In genomic region chr11:8468161-8469091, GRCm38 (mm10) we compare ENCODE assay signal across 8 mouse cellular contexts.
A peak's percentile ranks its signal among the peaks of the same experiment; 100 is the strongest.
DNase-seq lines count a peak whose midpoint lies in the region; ATAC-seq and TF ChIP-seq lines count a peak whose summit lies in the region.

No protein-coding gene starts in this region.

- peaks cover 83% of the 10 kb centered on the region for H3K4me1 ChIP-seq in E14TG2a.4 (replicated peaks; ENCODE audit: low read depth, low read length)
- H3K4me1 ChIP-seq in liver, postnatal 0 days (ENCODE audit: insufficient read depth), result peaks cover 14% of the 10 kb centered on the region; the same call in 1 of the 2 replicates
- H3K4me1 ChIP-seq in neural tube, embryonic 14.5 days (ENCODE audit: control insufficient read depth, insufficient read depth, low read length), result peaks cover 13% of the 10 kb centered on the region; the same call in 1 of the 2 replicates

- H3K36me3 ChIP-seq in E14TG2a.4 (ENCODE audit: insufficient read depth, low read length), result peaks cover 75% of the 10 kb centered on the region
- H3K36me3 ChIP-seq in liver, postnatal 0 days (replicated peaks; ENCODE audit: insufficient read depth, low read length), result no peaks in the 10 kb centered on the region
- no peaks in the 10 kb centered on the region for H3K36me3 ChIP-seq in neural tube, embryonic 14.5 days (ENCODE audit: control insufficient read depth, insufficient read depth, low read length)

- H3K4me3 ChIP-seq in E14TG2a.4 (replicated peaks; ENCODE audit: low read length), result peak overlapping the region; percentile 73
- peak overlapping the region; percentile 60 for H3K4me3 ChIP-seq in layer of hippocampus, adult 2 months
- peak overlapping the region; percentile 33 for H3K4me3 ChIP-seq in liver, postnatal 0 days (ENCODE audit: low read depth, low read length)
- H3K4me3 ChIP-seq in neural tube, embryonic 14.5 days (ENCODE audit: low read depth, low read length), result peak overlapping the region; percentile 36

- H3K9ac ChIP-seq in liver, postnatal 0 days (replicated peaks), result peak overlapping the region; percentile 53; the same call in 1 of the 2 replicates
- peak overlapping the region; percentile 50 for H3K9ac ChIP-seq in neural tube, embryonic 14.5 days (replicated peaks; ENCODE audit: low read depth, low read length)

- H3K27ac ChIP-seq in layer of hippocampus, adult 2 months, result peak overlapping the region; percentile 94
- H3K27ac ChIP-seq in liver, postnatal 0 days (ENCODE audit: low read depth), result peak overlapping the region; percentile 55
- H3K27ac ChIP-seq in neural tube, embryonic 14.5 days (ENCODE audit: low read depth, low read length), result peak overlapping the region; percentile 70

- whole genome bisulfite sequencing in liver, postnatal 0 days (ENCODE audit: insufficient replicate concordance), result 5% methylated on average over 33 of the region's 33 CpGs
- 1% methylated on average over 33 of the region's 33 CpGs for WGBS in neural tube, embryonic 14.5 days

- H3K4me2 ChIP-seq in liver, postnatal 0 days (ENCODE audit: low read depth, low read length), result peak overlapping the region; percentile 64
- peak overlapping the region; percentile 75 for H3K4me2 ChIP-seq in neural tube, embryonic 14.5 days (ENCODE audit: low read depth, low read length)

- ATAC-seq in liver, postnatal 0 days, result peak; percentile 61; the same call in 1 of the 2 replicates
- peak; percentile 86 for ATAC-seq in neural tube, embryonic 14.5 days (ENCODE audit: low read depth)

- no peaks in the 10 kb centered on the region for H3K9me3 ChIP-seq in E14TG2a.4 (ENCODE audit: low read length)
- no peaks in the 10 kb centered on the region for H3K9me3 ChIP-seq in liver, postnatal 0 days (ENCODE audit: low read length)
- H3K9me3 ChIP-seq in neural tube, embryonic 14.5 days (ENCODE audit: control insufficient read depth, low read length), result no peaks in the 10 kb centered on the region

- TF ChIP-seq EP300 in liver, postnatal 0 days (IDR thresholded peaks at IDR 0.05; ENCODE audit: low read depth), result no peak

- no peaks in the 10 kb centered on the region for H3K27me3 ChIP-seq in E14TG2a.4 (ENCODE audit: insufficient read depth, low read length)
- H3K27me3 ChIP-seq in liver, postnatal 0 days (ENCODE audit: insufficient read depth, low read length), result no peaks in the 10 kb centered on the region
- no peaks in the 10 kb centered on the region for H3K27me3 ChIP-seq in neural tube, embryonic 14.5 days (ENCODE audit: control insufficient read depth, insufficient read depth, low read length)

- peak; percentile 51 for DNase-seq in cerebellum, adult 9-10 months
- DNase-seq in frontal cortex, adult 2 months (ENCODE audit: extremely low spot score in 1 of 2, low spot score in 1 of 2), result peak; percentile 65 to 76
- peak; percentile 66 to 77 for DNase-seq in heart, postnatal 36 days
- peak; percentile 70 to 86 for DNase-seq in layer of hippocampus, adult 2 months (ENCODE audit: low spot score in 2 of 2)
- DNase-seq in liver, postnatal 0 days, result peak; percentile 38
- peak; percentile 47 to 60 for DNase-seq in urinary bladder, adult 18-20 months (ENCODE audit: low spot score in 2 of 2)

- no peak for TF ChIP-seq CTCF in E14TG2a.4 (conservative IDR thresholded peaks at IDR 0.05; ENCODE audit: low read length)
- peak; percentile 36 for TF ChIP-seq CTCF in layer of hippocampus, adult 2 months (conservative IDR thresholded peaks at IDR 0.05)
- no peak for TF ChIP-seq CTCF in liver, postnatal 0 days (IDR thresholded peaks at IDR 0.05; ENCODE audit: low read depth)

- intact Hi-C loops in heart, postnatal 36 days (cut with DNase I), result loop anchor here (5.0 kb wide), 1 partner anchor 54 kb away; no protein-coding TSS in a partner anchor

Comparison
In these comparisons a context has a peak if more than half of its experiments do, and no peak if none do; other contexts are left out.
1. Peak in every context shown above with its lines: DNase-seq, ATAC-seq, H3K4me3 ChIP-seq and H3K27ac ChIP-seq.